Comparison of ENCODE assay signal across 9 mouse cellular contexts in the genomic region with DNA sequence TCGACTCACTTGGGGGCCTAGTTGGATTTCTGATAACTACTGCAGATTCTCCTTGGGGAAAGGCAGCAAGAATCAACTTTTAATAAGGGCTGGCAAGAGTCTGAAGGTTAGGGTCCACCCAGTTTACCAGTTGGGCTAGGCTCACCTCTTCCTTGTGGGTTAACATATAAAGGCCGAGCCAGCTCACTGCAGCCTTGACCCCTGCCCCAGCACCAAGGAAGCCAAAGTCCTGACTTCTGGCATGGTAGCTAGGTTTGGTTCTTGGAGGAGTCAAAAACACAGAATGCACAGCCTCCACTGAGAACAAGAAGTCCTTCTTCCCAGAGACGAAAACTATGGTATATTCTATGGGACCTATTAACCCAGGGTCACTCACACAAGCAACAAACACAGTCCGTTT. TPM values are rescaled to one million over a fixed set of nuclear protein-coding genes. Genes with fewer than 3 reads are reported as not detected.
DNase-seq lines count a peak whose midpoint lies in the region; ATAC-seq and TF ChIP-seq lines count a peak whose summit lies in the region.
"Had no signal": no experiment of that assay in that cellular context is flagged by ENCODE, and none has a peak within 500 bp of the region (broad histone marks: within the 10 kb centered on the region; RNA-seq: fewer than 3 reads in every experiment).

No protein-coding gene starts in this region.

- H3K9me3 ChIP-seq in heart, embryonic 13.5 days, result no peaks in the 10 kb centered on the region
- no peaks in the 10 kb centered on the region for H3K9me3 ChIP-seq in E14TG2a.4 (ENCODE audit: low read length)
- H3K9me3 ChIP-seq in forebrain, embryonic 13.5 days (replicated peaks), result no peaks in the 10 kb centered on the region
- no peaks in the 10 kb centered on the region for H3K9me3 ChIP-seq in limb, embryonic 12.5 days

- no peak for ATAC-seq in heart, embryonic 13.5 days (ENCODE audit: extremely low read depth, insufficient number of reproducible peaks, low FRiP score, low TSS enrichment)
- no peak for ATAC-seq in forebrain, embryonic 13.5 days
- no peak for ATAC-seq in limb, embryonic 12.5 days (ENCODE audit: insufficient number of reproducible peaks, insufficient read depth, low FRiP score, low TSS enrichment, low read depth)

- peak overlapping the region; percentile 83 for H3K27ac ChIP-seq in heart, embryonic 13.5 days (replicated peaks)
- H3K27ac ChIP-seq in forebrain, embryonic 13.5 days, result no peak overlapping the region
- H3K27ac ChIP-seq in limb, embryonic 12.5 days, result peak overlapping the region; percentile 56; the same call in 1 of the 2 replicates
- H3K27ac ChIP-seq in cerebellum, adult 2 months (ENCODE audit: insufficient read depth, low read length), result no peak overlapping the region

- peaks cover 39% of the 10 kb centered on the region for H3K36me3 ChIP-seq in heart, embryonic 13.5 days
- H3K36me3 ChIP-seq in E14TG2a.4 (ENCODE audit: insufficient read depth, low read length), result peaks cover 41% of the 10 kb centered on the region
- H3K36me3 ChIP-seq in forebrain, embryonic 13.5 days (ENCODE audit: poor library complexity, severe bottlenecking), result peaks cover 38% of the 10 kb centered on the region
- peaks cover 37% of the 10 kb centered on the region for H3K36me3 ChIP-seq in limb, embryonic 12.5 days

- TF ChIP-seq CTCF in E14TG2a.4 (conservative IDR thresholded peaks at IDR 0.05; ENCODE audit: low read length), result no peak
- TF ChIP-seq CTCF in cerebellum, adult 2 months (IDR thresholded peaks at IDR 0.05; ENCODE audit: borderline replicate concordance, insufficient read depth, low read depth, low read length), result no peak

- 65% methylated on average over 4 of the region's 4 CpGs for WGBS in heart, embryonic 13.5 days
- WGBS in forebrain, embryonic 13.5 days, result 65% methylated on average over 4 of the region's 4 CpGs
- WGBS in limb, embryonic 12.5 days, result 57% methylated on average over 4 of the region's 4 CpGs
- WGBS in cerebellum, adult 2 months, result 79% methylated on average over 4 of the region's 4 CpGs

- peak overlapping the region; percentile 67 for H3K4me3 ChIP-seq in heart, embryonic 13.5 days
- H3K4me3 ChIP-seq in E14TG2a.4 (replicated peaks; ENCODE audit: low read length), result peak overlapping the region; percentile 87
- H3K4me3 ChIP-seq in forebrain, embryonic 13.5 days, result no peak overlapping the region
- peak overlapping the region; percentile 61; the same call in 1 of the 2 replicates for H3K4me3 ChIP-seq in limb, embryonic 12.5 days (replicated peaks)
- no peak overlapping the region for H3K4me3 ChIP-seq in cerebellum, adult 2 months (replicated peaks; ENCODE audit: insufficient read depth, low read depth, low read length)

- H3K27me3 ChIP-seq in heart, embryonic 13.5 days (replicated peaks), result no peaks in the 10 kb centered on the region
- H3K27me3 ChIP-seq in E14TG2a.4 (ENCODE audit: insufficient read depth, low read length), result peaks cover 5% of the 10 kb centered on the region; the same call in 1 of the 2 replicates
- no peaks in the 10 kb centered on the region for H3K27me3 ChIP-seq in forebrain, embryonic 13.5 days
- H3K27me3 ChIP-seq in limb, embryonic 12.5 days, result no peaks in the 10 kb centered on the region
- H3K27me3 ChIP-seq in cerebellum, adult 2 months (ENCODE audit: control insufficient read depth, insufficient read depth, low read length), result no peaks in the 10 kb centered on the region
- H3K27me3 ChIP-seq: CH12.LX had no signal

- DNase-seq in heart, postnatal 4 days, result no peak
- DNase-seq in cerebellum, adult 2 months, result no peak
- no peak for DNase-seq in cerebellum, adult 8-10 months
- DNase-seq in layer of hippocampus, adult 11-12 months (ENCODE audit: low spot score), result no peak

- H3K4me1 ChIP-seq in heart, embryonic 13.5 days, result peaks cover 33% of the 10 kb centered on the region
- peaks cover 55% of the 10 kb centered on the region for H3K4me1 ChIP-seq in E14TG2a.4 (replicated peaks; ENCODE audit: low read depth, low read length)
- H3K4me1 ChIP-seq in forebrain, embryonic 13.5 days, result peaks cover 16% of the 10 kb centered on the region
- H3K4me1 ChIP-seq in limb, embryonic 12.5 days (replicated peaks), result peaks cover 17% of the 10 kb centered on the region
- H3K4me1 ChIP-seq in cerebellum, adult 2 months (ENCODE audit: control insufficient read depth, insufficient read depth, low read length), result no peaks in the 10 kb centered on the region; the same call in 1 of the 2 replicates

- H3K9ac ChIP-seq in heart, embryonic 13.5 days, result peak overlapping the region; percentile 95; the same call in 1 of the 2 replicates
- H3K9ac ChIP-seq in forebrain, embryonic 13.5 days, result no peak overlapping the region
- peak overlapping the region; percentile 88; the same call in 1 of the 2 replicates for H3K9ac ChIP-seq in limb, embryonic 12.5 days (replicated peaks)

- no peak for TF ChIP-seq POLR2A in cerebellum, adult 2 months (IDR thresholded peaks at IDR 0.05; ENCODE audit: borderline replicate concordance, insufficient read depth, low read length)

- H3K4me2 ChIP-seq in heart, embryonic 13.5 days, result peak overlapping the region; percentile 100
- H3K4me2 ChIP-seq in forebrain, embryonic 13.5 days, result peak overlapping the region; percentile 99; the same call in 1 of the 2 replicates
- peak overlapping the region; percentile 99 for H3K4me2 ChIP-seq in limb, embryonic 12.5 days

RNA-seq across cellular contexts. Expression of a gene that starts 0.4 kb away (rescaled TPM):
- polyA plus RNA-seq in heart, embryonic 13.5 days (2015; fragmentation: Nextera tagmentation; extraction: Ambion mirVana), result 2.8 and 3.0 TPM in 2 replicates
- total RNA-seq in heart, postnatal 4 days (2021), result 1 to 10 TPM; 1.6 to 1.8 TPM
- 0.39 and 0.41 TPM in 2 replicates for polyA plus RNA-seq in forebrain, embryonic 13.5 days (2015; fragmentation: Nextera tagmentation; extraction: Ambion mirVana)
- 7.2 and 8.4 TPM in 2 replicates for polyA plus RNA-seq in limb, embryonic 12.5 days (2016; fragmentation: Nextera tagmentation; extraction: Ambion mirVana)
- polyA plus RNA-seq in cerebellum, adult 2 months (2012; rRNA removed), result 1.6 and 2.0 TPM in 2 replicates

RNA-seq across cellular contexts. Expression of a gene that starts 16.1 kb away (rescaled TPM):
- polyA plus RNA-seq in heart, embryonic 13.5 days (2015; fragmentation: Nextera tagmentation; extraction: Ambion mirVana), result 30.9 and 34.2 TPM in 2 replicates
- 10 to 100 TPM; 27.3 to 29.3 TPM for total RNA-seq in heart, postnatal 4 days (2021)
- 7.9 and 8.1 TPM in 2 replicates for polyA plus RNA-seq in forebrain, embryonic 13.5 days (2015; fragmentation: Nextera tagmentation; extraction: Ambion mirVana)
- polyA plus RNA-seq in limb, embryonic 12.5 days (2016; fragmentation: Nextera tagmentation; extraction: Ambion mirVana), result 65.6 and 67.5 TPM in 2 replicates
- 9.0 and 9.2 TPM in 2 replicates for polyA plus RNA-seq in cerebellum, adult 2 months (2012; rRNA removed)

RNA-seq across cellular contexts. Expression of a gene that starts 38.9 kb away (rescaled TPM):
- polyA plus RNA-seq in heart, embryonic 13.5 days (2015; fragmentation: Nextera tagmentation; extraction: Ambion mirVana), result 127 and 134 TPM in 2 replicates
- 100 to 1,000 TPM; 226 TPM for total RNA-seq in heart, postnatal 4 days (2021)
- 194 and 202 TPM in 2 replicates for polyA plus RNA-seq in forebrain, embryonic 13.5 days (2015; fragmentation: Nextera tagmentation; extraction: Ambion mirVana)
- polyA plus RNA-seq in limb, embryonic 12.5 days (2016; fragmentation: Nextera tagmentation; extraction: Ambion mirVana), result 303 and 349 TPM in 2 replicates
- polyA plus RNA-seq in cerebellum, adult 2 months (2012; rRNA removed), result 122 TPM in 2 replicates

RNA-seq across cellular contexts. Expression of a gene that starts 59.9 kb away (rescaled TPM):
- 26.4 and 26.6 TPM in 2 replicates for polyA plus RNA-seq in heart, embryonic 13.5 days (2015; fragmentation: Nextera tagmentation; extraction: Ambion mirVana)
- total RNA-seq in heart, postnatal 4 days (2021), result 10 to 100 TPM; 32.5 to 33.2 TPM
- polyA plus RNA-seq in forebrain, embryonic 13.5 days (2015; fragmentation: Nextera tagmentation; extraction: Ambion mirVana), result 34.2 and 36.1 TPM in 2 replicates
- polyA plus RNA-seq in limb, embryonic 12.5 days (2016; fragmentation: Nextera tagmentation; extraction: Ambion mirVana), result 41.1 and 45.2 TPM in 2 replicates
- 23.3 and 24.9 TPM in 2 replicates for polyA plus RNA-seq in cerebellum, adult 2 months (2012; rRNA removed)

Comparison
In these comparisons a context has a peak if more than half of its experiments do, and no peak if none do; other contexts are left out.
1. H3K27ac ChIP-seq: peak in heart, embryonic 13.5 days (single experiment) and limb, embryonic 12.5 days (single experiment); none in forebrain, embryonic 13.5 days (single experiment) and cerebellum, adult 2 months (single experiment).
2. H3K4me3 ChIP-seq: peak in heart, embryonic 13.5 days (single experiment), E14TG2a.4 (single experiment) and limb, embryonic 12.5 days (single experiment); none in forebrain, embryonic 13.5 days (single experiment) and cerebellum, adult 2 months (single experiment).
3. Peak in every context shown above with its lines, with median percentiles within 50 percentile points of each other: H3K4me2 ChIP-seq.